Mouse (Mus musculus) cortical plate, adult 2 months (tissue): Measurements from ENCODE around the gene Fgd3.

Experiments
- CTCF ChIP-seq: fragments of 200-500 bp; IDR thresholded peaks from 2 replicates; pipeline ENCODE4 v1.5.1; 2011; ENCODE audit warnings: mild to moderate bottlenecking, control low read depth, low read length; ENCODE audit not compliant: insufficient read depth; ENCODE audit errors: extremely low read depth
- POLR2A ChIP-seq: fragments of 200-500 bp; IDR thresholded peaks from 2 replicates; pipeline ENCODE4 v1.6.1; 2011; ENCODE audit warnings: mild to moderate bottlenecking, low read length, control low read depth; ENCODE audit not compliant: insufficient read depth; ENCODE audit errors: extremely low read depth

GRCm38 (mm10) chr13:49242321-49243065 lies 77.6 kb downstream of the Fgd3 start:
- TF ChIP-seq CTCF (no peak), POLR2A (no peak)
